Mouse (Mus musculus) activated CD4-positive, CD25-positive, alpha-beta regulatory T cell, adult 4 months (primary cell): ENCODE measurements around the gene Stk38l. TPM values are rescaled to one million over a fixed set of nuclear protein-coding genes. Genes with fewer than 3 reads are reported as not detected.

ENCODE experiments used
- ATAC-seq: one replicate; pipeline ENCODE4 v1.8.0; 2017
- polyA plus RNA-seq, 2 experiments: library from polyadenylated mRNA; unstranded; fragments of 100-300 nt; shearing (Covaris generic); gene quantifications; one replicate each; pipeline ENCODE4 v1.2.1; 2017

The Stk38l gene
- polyA plus RNA-seq, 2 experiments from 2014 or later, result 17.6 to 23.5 TPM

- no peak for ATAC-seq
Measured at GRCm38 (mm10) chr6:146738889-146739288, 14.1 kb downstream of the Stk38l start.

- ATAC-seq, result no peak
Measured at GRCm38 (mm10) chr6:146740724-146741123, 15.9 kb downstream of the Stk38l start.

GRCm38 (mm10) chr6:146741986-146742635 lies 17.3 kb downstream of the Stk38l start:
- no peak for ATAC-seq

- ATAC-seq, result peak; percentile 5
Measured at GRCm38 (mm10) chr6:146744266-146744665, 19.5 kb downstream of the Stk38l start.

GRCm38 (mm10) chr6:146745180-146745579 lies 20.4 kb downstream of the Stk38l start:
- no peak for ATAC-seq

GRCm38 (mm10) chr6:146746577-146746976 lies 21.8 kb downstream of the Stk38l start:
- no peak for ATAC-seq

- ATAC-seq, result peak; percentile 5
Measured at GRCm38 (mm10) chr6:146747057-146747456, 22.3 kb downstream of the Stk38l start.

- ATAC-seq, result no peak
Measured at GRCm38 (mm10) chr6:146748271-146748670, 23.5 kb downstream of the Stk38l start.

GRCm38 (mm10) chr6:146751671-146752070 lies 26.9 kb downstream of the Stk38l start:
- peak; percentile 45 for ATAC-seq

GRCm38 (mm10) chr6:146752178-146752577 lies 27.4 kb downstream of the Stk38l start:
- peak; percentile 35 for ATAC-seq

- ATAC-seq, result no peak
Measured at GRCm38 (mm10) chr6:146752612-146753011, 27.8 kb downstream of the Stk38l start.

GRCm38 (mm10) chr6:146753560-146754160 lies 28.9 kb downstream of the Stk38l start:
- no peak for ATAC-seq

GRCm38 (mm10) chr6:146755136-146755535 lies 30.3 kb downstream of the Stk38l start:
- ATAC-seq, result no peak

- no peak for ATAC-seq
Measured at GRCm38 (mm10) chr6:146755679-146756078, 30.9 kb downstream of the Stk38l start.

GRCm38 (mm10) chr6:146759027-146759426 lies 34.2 kb downstream of the Stk38l start:
- ATAC-seq, result no peak

- ATAC-seq, result no peak
Measured at GRCm38 (mm10) chr6:146760022-146760421, 35.2 kb downstream of the Stk38l start.

- ATAC-seq, result no peak
Measured at GRCm38 (mm10) chr6:146760736-146761135, 35.9 kb downstream of the Stk38l start.

- ATAC-seq, result no peak
Measured at GRCm38 (mm10) chr6:146762264-146762898, 37.6 kb downstream of the Stk38l start.

GRCm38 (mm10) chr6:146764593-146764992 lies 39.8 kb downstream of the Stk38l start:
- ATAC-seq, result no peak

- ATAC-seq, result no peak
Measured at GRCm38 (mm10) chr6:146765270-146765669, 40.5 kb downstream of the Stk38l start.

GRCm38 (mm10) chr6:146768813-146769404 lies 44.1 kb downstream of the Stk38l start:
- ATAC-seq, result no peak

- ATAC-seq, result no peak
Measured at GRCm38 (mm10) chr6:146770005-146770745, 45.4 kb downstream of the Stk38l start.

- no peak for ATAC-seq
Measured at GRCm38 (mm10) chr6:146770808-146771207, 46.0 kb downstream of the Stk38l start.
